Mouse (Mus musculus): Measurements from ENCODE around the gene B3gat3. TPM values are rescaled to one million over a fixed set of nuclear protein-coding genes. Genes with fewer than 3 reads are reported as not detected.

Gene B3gat3
- total RNA-seq, 2 experiments from 2014 or later: 38.0 to 38.7 TPM

Small RNAs within 50 kb of the gene (microRNA-seq; reads per million reads assigned to microRNA genes)
- gene Mir5136: 0 reads per million in 2 experiments

Other genes starting within 250 kb of the B3gat3 start
- 10 to 100 TPM; 42.4 to 48.1 TPM for gene Slc3a2, start 197.0 kb upstream of the B3gat3 start, total RNA-seq (2021)
- 10 to 100 TPM; 18.8 to 22.3 TPM for gene Wdr74, start 184.5 kb upstream of the B3gat3 start, total RNA-seq (2021)
- gene 1700092M07Rik, start 179.7 kb upstream of the B3gat3 start, total RNA-seq (2021): under 1 TPM in 1 of 2 experiments, not detected in 1; 0.72 TPM
- gene Stx5a, start 179.0 kb upstream of the B3gat3 start, total RNA-seq (2021): 10 to 100 TPM; 21.3 to 27.1 TPM
- gene Nxf1, start 163.3 kb upstream of the B3gat3 start, total RNA-seq (2021): 10 to 100 TPM; 31.6 to 35.6 TPM
- gene Tmem223, start 149.4 kb upstream of the B3gat3 start, total RNA-seq (2021): 100 to 1,000 TPM; 133 to 134 TPM
- 10 to 100 TPM; 12.0 to 12.6 TPM for gene Tmem179b, start 145.9 kb upstream of the B3gat3 start, total RNA-seq (2021)
- gene Taf6l, start 134.0 kb upstream of the B3gat3 start, total RNA-seq (2021): 1 to 10 TPM; 7.2 to 8.6 TPM
- gene Polr2g, start 121.8 kb upstream of the B3gat3 start, total RNA-seq (2021): 10 to 100 TPM; 58.3 to 60.9 TPM
- 1 to 10 TPM in 1 of 2 experiments, under 1 TPM in 1; 0.79 to 1.6 TPM for gene Zbtb3, start 117.8 kb upstream of the B3gat3 start, total RNA-seq (2021)
- 10 to 100 TPM; 13.6 to 18.3 TPM for gene Ttc9c, start 101.0 kb upstream of the B3gat3 start, total RNA-seq (2021)
- 10 to 100 TPM; 47.2 to 47.4 TPM for gene Hnrnpul2, start 100.4 kb upstream of the B3gat3 start, total RNA-seq (2021)
- gene AC129217.1, start 90.6 kb upstream of the B3gat3 start, total RNA-seq (2021): not detected
- gene Bscl2, start 82.9 kb upstream of the B3gat3 start, total RNA-seq (2021): 10 to 100 TPM; 24.7 to 32.2 TPM
- gene Gng3, start 81.2 kb upstream of the B3gat3 start, total RNA-seq (2021): not detected
- gene Lrrn4cl, start 69.6 kb upstream of the B3gat3 start, total RNA-seq (2021): 1 to 10 TPM; 2.3 to 3.6 TPM
- gene Ubxn1, start 48.9 kb upstream of the B3gat3 start, total RNA-seq (2021): 100 to 1,000 TPM; 125 to 132 TPM
- 10 to 100 TPM; 55.9 to 62.8 TPM for gene Uqcc3, start 39.5 kb upstream of the B3gat3 start, total RNA-seq (2021)
- 1 to 10 TPM; 1.6 to 3.8 TPM for gene Lbhd1, start 36.6 kb upstream of the B3gat3 start, total RNA-seq (2021)
- not detected for gene Gm49403, start 36.4 kb upstream of the B3gat3 start, total RNA-seq (2021)
- gene 1810009A15Rik, start 31.5 kb upstream of the B3gat3 start, total RNA-seq (2021): 10 to 100 TPM; 19.1 to 20.1 TPM
- 1 to 10 TPM in 1 of 2 experiments, not detected in 1; 3.4 TPM for gene Gm49416, start 31.4 kb upstream of the B3gat3 start, total RNA-seq (2021)
- gene Ints5, start 27.4 kb upstream of the B3gat3 start, total RNA-seq (2021): 10 to 100 TPM; 11.2 to 11.5 TPM
- gene Ganab, start 22.3 kb upstream of the B3gat3 start, total RNA-seq (2021): 10 to 100 TPM; 45.0 to 52.1 TPM
- 10 to 100 TPM; 25.7 to 34.7 TPM for gene Rom1, start 9.0 kb downstream of the B3gat3 start, total RNA-seq (2021)
- gene Eml3, start 9.2 kb downstream of the B3gat3 start, total RNA-seq (2021): 1 to 10 TPM; 5.7 to 7.6 TPM
- 10 to 100 TPM; 28.8 to 30.1 TPM for gene Mta2, start 21.5 kb downstream of the B3gat3 start, total RNA-seq (2021)
- 1 to 10 TPM; 8.2 to 9.5 TPM for gene Tut1, start 33.5 kb downstream of the B3gat3 start, total RNA-seq (2021)
- 100 to 1,000 TPM; 239 to 257 TPM for gene Eef1g, start 46.7 kb downstream of the B3gat3 start, total RNA-seq (2021)
- 100 to 1,000 TPM; 341 to 356 TPM for gene Ahnak, start 68.9 kb downstream of the B3gat3 start, total RNA-seq (2021)
- 10 to 100 TPM in 1 of 2 experiments, not detected in 1; 80.4 TPM for gene Scgb1a1, start 167.6 kb downstream of the B3gat3 start, total RNA-seq (2021)
- 10 to 100 TPM; 33.8 to 36.0 TPM for gene Asrgl1, start 215.3 kb downstream of the B3gat3 start, total RNA-seq (2021)